In the genomic region with DNA sequence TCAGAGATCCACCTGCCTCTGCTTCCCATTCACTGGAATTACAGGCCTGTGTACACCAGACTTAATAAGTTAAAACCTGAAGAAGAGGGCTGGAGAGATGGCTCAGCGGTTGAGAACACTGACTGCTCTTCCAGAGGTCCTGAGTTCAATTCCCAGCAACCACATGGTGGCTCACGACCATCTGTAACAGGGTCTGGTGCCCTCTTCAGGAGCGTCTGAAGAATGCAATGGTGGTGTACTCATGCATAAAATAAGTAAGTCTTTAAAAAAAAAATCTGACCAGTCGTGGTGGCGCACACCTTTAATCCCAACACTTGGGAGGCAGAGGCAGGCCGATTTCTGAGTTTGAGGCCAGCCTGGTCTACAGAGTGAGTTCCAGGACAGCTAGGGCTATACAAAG, we compare ENCODE assay signal across 6 mouse cellular contexts. TPM values are rescaled to one million over a fixed set of nuclear protein-coding genes. Genes with fewer than 3 reads are reported as not detected.
A peak's percentile ranks its signal among the peaks of the same experiment; 100 is the strongest.
DNase-seq lines count a peak whose midpoint lies in the region; ATAC-seq and TF ChIP-seq lines count a peak whose summit lies in the region.
"Not testable (repeated sequence)": the region's sequence is repeated elsewhere in the genome, so short reads cannot be mapped to it uniquely, and the experiment has no call there.

No protein-coding gene starts in this region.

- TF ChIP-seq CTCF in E14TG2a.4 (conservative IDR thresholded peaks at IDR 0.05; ENCODE audit: low read length) (peak; percentile 25), MEL (IDR thresholded peaks at IDR 0.05 in 2 of 3, conservative IDR thresholded peaks at IDR 0.05 in 1 of 3; ENCODE audit: control insufficient read depth in 1 of 3, insufficient read depth in 1 of 3, low read depth in 2 of 3, low read length in 3 of 3, poor library complexity in 1 of 3, severe bottlenecking in 1 of 3) (peak in 2 of 3 experiments; percentile 30 to 49; a peak in 5 of 6 replicates)
- TF ChIP-seq CTCF in gastrocnemius, adult 2 months (IDR thresholded peaks at IDR 0.05) = peak; percentile 19; the same call in 1 of the 2 replicates
- peak; percentile 56 for TF ChIP-seq CTCF in layer of hippocampus, adult 2 months (conservative IDR thresholded peaks at IDR 0.05)
- peak; percentile 48 for TF ChIP-seq CTCF in liver, embryonic 14.5 days (IDR thresholded peaks at IDR 0.05; ENCODE audit: low read depth)
- TF ChIP-seq CTCF in midbrain, postnatal 0 days (IDR thresholded peaks at IDR 0.05) = 0 out of 2 replicates have a peak, but pooled peaks have one; percentile 11

- intact Hi-C loops in gastrocnemius, adult 2 months (cut with DNase I) = not testable (repeated sequence)

- H3K27me3 ChIP-seq in E14TG2a.4 (ENCODE audit: insufficient read depth, low read length) = peaks cover 19% of the 10 kb centered on the region
- not testable (repeated sequence) for H3K27me3 ChIP-seq in MEL (ENCODE audit: control insufficient read depth in 1 of 2, insufficient read depth in 2 of 2, low read length in 2 of 2); liver, embryonic 14.5 days (ENCODE audit: control insufficient read depth, insufficient read depth, low read length); midbrain, postnatal 0 days (ENCODE audit: insufficient read depth, low read length)

- H3K4me1 ChIP-seq in E14TG2a.4 (replicated peaks; ENCODE audit: low read depth, low read length) = peaks cover 73% of the 10 kb centered on the region
- peaks cover 9 to 44% of the 10 kb centered on the region in 2 experiments for H3K4me1 ChIP-seq in MEL (ENCODE audit: control insufficient read depth in 1 of 2, insufficient read depth in 2 of 2, low read length in 2 of 2)
- peaks cover 46 to 50% of the 10 kb centered on the region in 2 experiments for H3K4me1 ChIP-seq in liver, embryonic 14.5 days (replicated peaks; ENCODE audit: control insufficient read depth in 2 of 2, insufficient read depth in 2 of 2, low read length in 1 of 2)
- peaks cover 12% of the 10 kb centered on the region; the same call in 1 of the 2 replicates for H3K4me1 ChIP-seq in midbrain, postnatal 0 days (ENCODE audit: insufficient read depth, low read length)

- H3K9ac ChIP-seq in MEL (ENCODE audit: control insufficient read depth, low read depth, low read length, poor library complexity, severe bottlenecking); liver, embryonic 14.5 days (replicated peaks); midbrain, postnatal 0 days (replicated peaks; ENCODE audit: low read length, poor library complexity, severe bottlenecking): not testable (repeated sequence)

- H3K79me2 ChIP-seq in MEL (ENCODE audit: control insufficient read depth, insufficient read depth, low read length, poor library complexity) = peaks cover 14% of the 10 kb centered on the region

- H3K27ac ChIP-seq in MEL (ENCODE audit: control insufficient read depth, low read depth, low read length); gastrocnemius, adult 2 months; layer of hippocampus, adult 2 months; liver, embryonic 14.5 days; midbrain, postnatal 0 days (ENCODE audit: low read depth, low read length): not testable (repeated sequence)

- H3K36me3 ChIP-seq in E14TG2a.4 (ENCODE audit: insufficient read depth, low read length) (peaks cover 28% of the 10 kb centered on the region), MEL (ENCODE audit: control insufficient read depth in 1 of 2, insufficient read depth in 2 of 2, low read length in 2 of 2) (peaks cover 0 to 27% of the 10 kb centered on the region in 2 experiments; a peak in 2 of 4 replicates)
- H3K36me3 ChIP-seq in liver, embryonic 14.5 days (replicated peaks; ENCODE audit: control insufficient read depth, insufficient read depth, low read depth) = peaks cover 12% of the 10 kb centered on the region
- peaks cover 15% of the 10 kb centered on the region for H3K36me3 ChIP-seq in midbrain, postnatal 0 days (ENCODE audit: insufficient read depth, low read length)

- ATAC-seq in liver, embryonic 14.5 days (ENCODE audit: insufficient read depth); midbrain, postnatal 0 days (ENCODE audit: low FRiP score): not testable (repeated sequence)

- peak; percentile 51 for DNase-seq in MEL (ENCODE audit: low read depth, low spot score)
- not testable (repeated sequence) for DNase-seq in gastrocnemius, adult 2 months; layer of hippocampus, adult 2 months (ENCODE audit: low spot score in 2 of 2); liver, embryonic 14.5 days (ENCODE audit: low read depth in 3 of 3, low spot score in 3 of 3); midbrain, postnatal 0 days (ENCODE audit: low spot score)

- WGBS in liver, embryonic 14.5 days (ENCODE audit: insufficient replicate concordance) = 70% methylated on average over 6 of the region's 6 CpGs
- WGBS in midbrain, postnatal 0 days = 84% methylated on average over 6 of the region's 6 CpGs

- TF ChIP-seq EP300 in MEL (IDR thresholded peaks at IDR 0.05; ENCODE audit: low read depth in 1 of 2, low read length in 2 of 2); liver, embryonic 14.5 days (IDR thresholded peaks at IDR 0.05; ENCODE audit: low read depth): not testable (repeated sequence)

- not testable (repeated sequence) for H3K4me2 ChIP-seq in liver, embryonic 14.5 days (ENCODE audit: low read depth); midbrain, postnatal 0 days (ENCODE audit: low read depth, low read length, poor library complexity, severe bottlenecking)

- not testable (repeated sequence) for TF ChIP-seq RAD21 in MEL (IDR thresholded peaks at IDR 0.05; ENCODE audit: low read depth, low read length)

- H3K9me3 ChIP-seq in E14TG2a.4 (ENCODE audit: low read length); MEL (replicated peaks; ENCODE audit: insufficient read depth, low read length); liver, embryonic 14.5 days (ENCODE audit: control insufficient read depth, low read length); midbrain, postnatal 0 days (ENCODE audit: low read length): not testable (repeated sequence)

- not testable (repeated sequence) for H3K4me3 ChIP-seq in E14TG2a.4 (replicated peaks; ENCODE audit: low read length); MEL (ENCODE audit: control insufficient read depth in 1 of 2, insufficient read depth in 1 of 2, low read depth in 2 of 2, low read length in 2 of 2); gastrocnemius, adult 2 months; layer of hippocampus, adult 2 months; liver, embryonic 14.5 days (ENCODE audit: insufficient read depth in 1 of 2, low read depth in 2 of 2, low read length in 2 of 2); midbrain, postnatal 0 days (ENCODE audit: low read depth, low read length)

- not testable (repeated sequence) for TF ChIP-seq POLR2A in MEL (IDR thresholded peaks at IDR 0.05; ENCODE audit: control insufficient read depth in 1 of 2, insufficient read depth in 1 of 2, low read depth in 1 of 2, low read length in 2 of 2, poor library complexity in 1 of 2)

RNA-seq across cellular contexts. Expression of gene Hyal1, which starts 3.0 kb away (rescaled TPM):
- 1.1 and 1.3 TPM in 2 replicates for total RNA-seq in MEL (2012; rRNA removed)
- polyA plus RNA-seq in MEL (2012; ENCODE audit: insufficient read depth in 1 of 2, insufficient read length in 2 of 2, low read depth in 1 of 2, low replicate concordance in 2 of 2, missing spikeins in 1 of 2) = 1 to 10 TPM in 1 of 2 experiments, not detected in 1; 3.4 TPM
- total RNA-seq in gastrocnemius, adult 2 months (2021) = 1 to 10 TPM; 1.6 to 2.4 TPM
- total RNA-seq in layer of hippocampus, adult 2 months (2021) = 1 to 10 TPM; 6.9 to 7.6 TPM
- 1.2 and 1.3 TPM in 2 replicates for polyA plus RNA-seq in liver, embryonic 14.5 days (2012; rRNA removed)
- polyA plus RNA-seq in liver, embryonic 14.5 days (2014; fragmentation: Nextera tagmentation; extraction: Ambion mirVana) = 1.2 and 1.4 TPM in 2 replicates
- total RNA-seq in midbrain, postnatal 0 days (2014; rRNA removed) = 2.4 and 3.5 TPM in 2 replicates
- 2.5 and 2.9 TPM in 2 replicates for polyA plus RNA-seq in midbrain, postnatal 0 days (2015; fragmentation: Nextera tagmentation; extraction: Ambion mirVana)

RNA-seq across cellular contexts. Expression of gene Naa80, which starts 4.9 kb away (rescaled TPM):
- 14.3 and 15.1 TPM in 2 replicates for total RNA-seq in MEL (2012; rRNA removed)
- polyA plus RNA-seq in MEL (2012; ENCODE audit: insufficient read depth in 1 of 2, insufficient read length in 2 of 2, low read depth in 1 of 2, low replicate concordance in 2 of 2, missing spikeins in 1 of 2) = 10 to 100 TPM in 1 of 2 experiments, not detected in 1; 74.0 TPM
- 10 to 100 TPM; 11.8 to 14.7 TPM for total RNA-seq in gastrocnemius, adult 2 months (2021)
- total RNA-seq in layer of hippocampus, adult 2 months (2021) = 10 to 100 TPM; 10.9 to 12.6 TPM
- 11.4 and 16.9 TPM in 2 replicates for polyA plus RNA-seq in liver, embryonic 14.5 days (2012; rRNA removed)
- polyA plus RNA-seq in liver, embryonic 14.5 days (2014; fragmentation: Nextera tagmentation; extraction: Ambion mirVana) = 8.9 and 11.8 TPM in 2 replicates
- 22.7 and 35.4 TPM in 2 replicates for total RNA-seq in midbrain, postnatal 0 days (2014; rRNA removed)
- 20.4 and 24.4 TPM in 2 replicates for polyA plus RNA-seq in midbrain, postnatal 0 days (2015; fragmentation: Nextera tagmentation; extraction: Ambion mirVana)

RNA-seq across cellular contexts. Expression of gene Hyal2, which starts 6.0 kb away (rescaled TPM):
- total RNA-seq in MEL (2012; rRNA removed) = 24.8 and 32.0 TPM in 2 replicates
- polyA plus RNA-seq in MEL (2012; ENCODE audit: insufficient read depth in 1 of 2, insufficient read length in 2 of 2, low read depth in 1 of 2, low replicate concordance in 2 of 2, missing spikeins in 1 of 2) = 10 to 100 TPM in 1 of 2 experiments, not detected in 1; 31.3 TPM
- total RNA-seq in gastrocnemius, adult 2 months (2021) = 10 to 100 TPM; 11.3 to 19.9 TPM
- total RNA-seq in layer of hippocampus, adult 2 months (2021) = 10 to 100 TPM; 11.5 to 16.9 TPM
- polyA plus RNA-seq in liver, embryonic 14.5 days (2012; rRNA removed) = 19.9 and 26.2 TPM in 2 replicates
- polyA plus RNA-seq in liver, embryonic 14.5 days (2014; fragmentation: Nextera tagmentation; extraction: Ambion mirVana) = 47.0 and 51.3 TPM in 2 replicates
- total RNA-seq in midbrain, postnatal 0 days (2014; rRNA removed) = 65.3 and 65.4 TPM in 2 replicates
- 42.7 and 47.9 TPM in 2 replicates for polyA plus RNA-seq in midbrain, postnatal 0 days (2015; fragmentation: Nextera tagmentation; extraction: Ambion mirVana)

RNA-seq across cellular contexts. Expression of gene Hyal3, which starts 6.8 kb away (rescaled TPM):
- total RNA-seq in MEL (2012; rRNA removed) = 1.8 and 2.3 TPM in 2 replicates
- 1 to 10 TPM in 1 of 2 experiments, not detected in 1; 6.8 TPM for polyA plus RNA-seq in MEL (2012; ENCODE audit: insufficient read depth in 1 of 2, insufficient read length in 2 of 2, low read depth in 1 of 2, low replicate concordance in 2 of 2, missing spikeins in 1 of 2)
- total RNA-seq in gastrocnemius, adult 2 months (2021) = under 1 TPM; 0.22 to 0.33 TPM
- total RNA-seq in layer of hippocampus, adult 2 months (2021) = 1 to 10 TPM; 2.0 to 2.1 TPM
- 0.45 and 0.80 TPM in 2 replicates for polyA plus RNA-seq in liver, embryonic 14.5 days (2012; rRNA removed)
- polyA plus RNA-seq in liver, embryonic 14.5 days (2014; fragmentation: Nextera tagmentation; extraction: Ambion mirVana) = 0.69 and 0.87 TPM in 2 replicates
- total RNA-seq in midbrain, postnatal 0 days (2014; rRNA removed) = 1.1 and 4.3 TPM in 2 replicates
- polyA plus RNA-seq in midbrain, postnatal 0 days (2015; fragmentation: Nextera tagmentation; extraction: Ambion mirVana) = 1.8 and 2.2 TPM in 2 replicates

RNA-seq across cellular contexts. Expression of gene Tusc2, which starts 10.7 kb away (rescaled TPM):
- total RNA-seq in MEL (2012; rRNA removed) = 29.9 and 36.2 TPM in 2 replicates
- 10 to 100 TPM in 1 of 2 experiments, not detected in 1; 48.9 TPM for polyA plus RNA-seq in MEL (2012; ENCODE audit: insufficient read depth in 1 of 2, insufficient read length in 2 of 2, low read depth in 1 of 2, low replicate concordance in 2 of 2, missing spikeins in 1 of 2)
- total RNA-seq in gastrocnemius, adult 2 months (2021) = 10 to 100 TPM; 35.6 to 35.7 TPM
- 10 to 100 TPM; 77.2 to 83.1 TPM for total RNA-seq in layer of hippocampus, adult 2 months (2021)
- polyA plus RNA-seq in liver, embryonic 14.5 days (2012; rRNA removed) = 20.3 and 22.6 TPM in 2 replicates
- polyA plus RNA-seq in liver, embryonic 14.5 days (2014; fragmentation: Nextera tagmentation; extraction: Ambion mirVana) = 39.7 and 40.4 TPM in 2 replicates
- 136 and 142 TPM in 2 replicates for total RNA-seq in midbrain, postnatal 0 days (2014; rRNA removed)
- 132 and 137 TPM in 2 replicates for polyA plus RNA-seq in midbrain, postnatal 0 days (2015; fragmentation: Nextera tagmentation; extraction: Ambion mirVana)
